Mouse (Mus musculus): ENCODE data around the gene Trabd2b.

GRCm38 (mm10) chr4:114558487-114558886 lies 152.0 kb downstream of the Trabd2b start:
- no peak for TF ChIP-seq POLR2A (IDR thresholded peaks at IDR 0.05; ENCODE audit: borderline replicate concordance, insufficient read depth, low read length)
- no peak for TF ChIP-seq CTCF (IDR thresholded peaks at IDR 0.05; ENCODE audit: borderline replicate concordance, insufficient read depth, low read depth, low read length)
